Mouse (Mus musculus) splenic B cell, adult 2 months (primary cell): ENCODE data around the gene Ublcp1.

Experiments
- DNase-seq: peaks from one replicate; pipeline ENCODE4 v3.0.0-alpha.2; 2011; ENCODE audit warnings: low read depth, low spot score
- H3K27me3 ChIP-seq: 2 replicates; pipeline ENCODE4 v1.6.1; 2012; ENCODE audit warnings: mild to moderate bottlenecking, low read length, moderate library complexity, mixed read lengths; ENCODE audit not compliant: control insufficient read depth, poor library complexity, insufficient read depth, severe bottlenecking
- H3K36me3 ChIP-seq: 2 replicates; pipeline ENCODE4 v1.6.1; 2012; ENCODE audit warnings: mild to moderate bottlenecking, low read length, moderate library complexity, mixed read lengths; ENCODE audit not compliant: control insufficient read depth, poor library complexity, insufficient read depth, severe bottlenecking

Ublcp1 gene

GRCm38 (mm10) chr11:44502931-44503330 lies 32.6 kb upstream of the Ublcp1 start:
- no peaks in the 10 kb centered on the region for H3K27me3 ChIP-seq
- no peak for DNase-seq
- no peaks in the 10 kb centered on the region for H3K36me3 ChIP-seq

- DNase-seq: no peak
- H3K36me3 ChIP-seq: no peaks in the 10 kb centered on the region
- H3K27me3 ChIP-seq: no peaks in the 10 kb centered on the region
These were observed 31.2 kb upstream of the Ublcp1 start for GRCm38 (mm10) chr11:44501477-44501876.

- H3K27me3 ChIP-seq: no peaks in the 10 kb centered on the region
- DNase-seq: no peak
- H3K36me3 ChIP-seq: no peaks in the 10 kb centered on the region
These were observed 30.7 kb upstream of the Ublcp1 start for GRCm38 (mm10) chr11:44500966-44501365.

GRCm38 (mm10) chr11:44498412-44499272 lies 28.3 kb upstream of the Ublcp1 start:
- Histone ChIP-seq H3K36me3 (no peaks in the 10 kb centered on the region), H3K27me3 (no peaks in the 10 kb centered on the region)
- DNase-seq: peak; percentile 61

- peak; percentile 63 for DNase-seq
- H3K36me3 ChIP-seq: no peaks in the 10 kb centered on the region
These were observed 25.9 kb upstream of the Ublcp1 start for GRCm38 (mm10) chr11:44496217-44496616.

GRCm38 (mm10) chr11:44494643-44495323 lies 24.5 kb upstream of the Ublcp1 start:
- no peak for DNase-seq
- no peaks in the 10 kb centered on the region for H3K36me3 ChIP-seq
- H3K27me3 ChIP-seq: no peaks in the 10 kb centered on the region

More at GRCm38 (mm10) chr11:44496217-44496616, 25.9 kb upstream of the Ublcp1 start:
- no peaks in the 10 kb centered on the region for H3K27me3 ChIP-seq

- H3K27me3 ChIP-seq: no peaks in the 10 kb centered on the region
- no peaks in the 10 kb centered on the region for H3K36me3 ChIP-seq
These were observed 18.8 kb upstream of the Ublcp1 start for GRCm38 (mm10) chr11:44489117-44489516.

GRCm38 (mm10) chr11:44485089-44485736 lies 14.9 kb upstream of the Ublcp1 start:
- no peaks in the 10 kb centered on the region for H3K36me3 ChIP-seq
- DNase-seq: no peak
- H3K27me3 ChIP-seq: no peaks in the 10 kb centered on the region

More at GRCm38 (mm10) chr11:44489117-44489516, 18.8 kb upstream of the Ublcp1 start:
- DNase-seq: no peak

GRCm38 (mm10) chr11:44480246-44480645 lies 9.9 kb upstream of the Ublcp1 start:
- no peaks in the 10 kb centered on the region for H3K36me3 ChIP-seq
- peak; percentile 66 for DNase-seq
- H3K27me3 ChIP-seq: no peaks in the 10 kb centered on the region

- Histone ChIP-seq H3K27me3 (no peaks in the 10 kb centered on the region), H3K36me3 (no peaks in the 10 kb centered on the region)
- DNase-seq: peak; percentile 80
These were observed 8.1 kb upstream of the Ublcp1 start for GRCm38 (mm10) chr11:44478382-44478781.

GRCm38 (mm10) chr11:44476445-44476844 lies 6.1 kb upstream of the Ublcp1 start:
- DNase-seq: peak; percentile 63
- H3K27me3 ChIP-seq: no peaks in the 10 kb centered on the region
- no peaks in the 10 kb centered on the region for H3K36me3 ChIP-seq

GRCm38 (mm10) chr11:44475467-44475866 lies 5.2 kb upstream of the Ublcp1 start:
- Histone ChIP-seq H3K36me3 (no peaks in the 10 kb centered on the region), H3K27me3 (no peaks in the 10 kb centered on the region)
- DNase-seq: peak; percentile 70

- DNase-seq: no peak
- Histone ChIP-seq H3K27me3 (no peaks in the 10 kb centered on the region), H3K36me3 (no peaks in the 10 kb centered on the region)
These were observed 1.2 kb upstream of the Ublcp1 start for GRCm38 (mm10) chr11:44471337-44471995.

- DNase-seq: peak; percentile 69
- Histone ChIP-seq H3K27me3 (no peaks in the 10 kb centered on the region), H3K36me3 (peaks cover 5% of the 10 kb centered on the region; the same call in 1 of the 2 replicates)
These were observed 459 bp downstream of the Ublcp1 start for GRCm38 (mm10) chr11:44469646-44470431.
